Mouse (Mus musculus): Measurements from ENCODE around the gene Lce3f. TPM values are rescaled to one million over a fixed set of nuclear protein-coding genes. Genes with fewer than 3 reads are reported as not detected.

Gene Lce3f
- total RNA-seq (2021), result not detected

GRCm38 (mm10) chr3:92991926-92992325, at the start of gene Lce3f:
Gene Lce3f (plus strand): TSS chr3:92992226.
- DNase-seq (ENCODE audit: extremely low spot score in 1 of 2, low spot score in 1 of 2), result no peak

- DNase-seq (ENCODE audit: extremely low spot score in 1 of 2, low spot score in 1 of 2), result no peak
These were observed 47.8 kb upstream of the Lce3f start, which contains the start of gene Lce3c for GRCm38 (mm10) chr3:92944186-92944585. Gene Lce3c (plus strand): TSS chr3:92944486.

- DNase-seq (ENCODE audit: extremely low spot score in 1 of 2, low spot score in 1 of 2), result no peak
These were observed 34.9 kb upstream of the Lce3f start, which contains the start of gene Lce3d for GRCm38 (mm10) chr3:92957090-92957489. Gene Lce3d (plus strand): TSS chr3:92957390.

GRCm38 (mm10) chr3:92966761-92967160, 25.3 kb upstream of the Lce3f start, which contains the start of gene Lce3e:
Gene Lce3e (plus strand): TSS chr3:92967061.
- no peak for DNase-seq (ENCODE audit: extremely low spot score in 1 of 2, low spot score in 1 of 2)

- DNase-seq (ENCODE audit: extremely low spot score in 1 of 2, low spot score in 1 of 2), result no peak
These were observed 13.5 kb upstream of the Lce3f start for GRCm38 (mm10) chr3:92978484-92978883.

GRCm38 (mm10) chr3:92998691-92999090, 6.7 kb downstream of the Lce3f start:
- peak; percentile 56 to 74 for DNase-seq (ENCODE audit: extremely low spot score in 1 of 2, low spot score in 1 of 2)

GRCm38 (mm10) chr3:93000621-93001020, 8.6 kb downstream of the Lce3f start:
- no peak for DNase-seq (ENCODE audit: extremely low spot score in 1 of 2, low spot score in 1 of 2)

DNA sequence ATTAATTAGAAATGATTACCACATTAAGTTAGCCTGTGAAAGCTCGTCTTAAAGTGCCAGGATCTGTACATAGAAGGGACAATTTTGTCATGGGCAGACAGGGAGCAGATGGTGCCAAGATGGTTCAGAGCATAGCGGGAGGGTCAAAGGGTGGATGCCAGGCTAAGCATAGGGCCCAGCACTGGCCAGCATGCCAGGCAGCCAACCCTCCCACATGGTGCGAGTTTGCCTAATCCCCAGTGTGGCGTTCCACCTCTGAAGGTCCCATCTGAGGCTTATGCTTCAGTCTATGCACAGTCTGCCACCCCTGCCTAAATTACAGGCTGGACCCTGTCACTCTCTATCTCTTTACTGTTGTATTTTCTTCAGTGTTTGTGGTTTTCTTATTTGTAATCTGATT, 10.8 kb downstream of the Lce3f start:
- DNase-seq (ENCODE audit: extremely low spot score in 1 of 2, low spot score in 1 of 2), result no peak

- DNase-seq (ENCODE audit: extremely low spot score in 1 of 2, low spot score in 1 of 2), result peak; percentile 13 to 14
These were observed 22.4 kb downstream of the Lce3f start for GRCm38 (mm10) chr3:93014378-93014801.

- DNase-seq (ENCODE audit: extremely low spot score in 1 of 2, low spot score in 1 of 2), result no peak
These were observed 22.8 kb downstream of the Lce3f start for GRCm38 (mm10) chr3:93014871-93015270.

- no peak for DNase-seq (ENCODE audit: extremely low spot score in 1 of 2, low spot score in 1 of 2)
These were observed 23.6 kb downstream of the Lce3f start, which contains the start of gene Crct1 for GRCm38 (mm10) chr3:93015460-93016104. Gene Crct1 (minus strand): TSS chr3:93015687.

- DNase-seq (ENCODE audit: extremely low spot score in 1 of 2, low spot score in 1 of 2), result no peak
These were observed 26.9 kb downstream of the Lce3f start, which contains the start of gene Lce1m for GRCm38 (mm10) chr3:93018960-93019359. Gene Lce1m (minus strand): TSS chr3:93019060.

GRCm38 (mm10) chr3:93021171-93021570, 29.1 kb downstream of the Lce3f start:
- no peak for DNase-seq (ENCODE audit: extremely low spot score in 1 of 2, low spot score in 1 of 2)

DNA sequence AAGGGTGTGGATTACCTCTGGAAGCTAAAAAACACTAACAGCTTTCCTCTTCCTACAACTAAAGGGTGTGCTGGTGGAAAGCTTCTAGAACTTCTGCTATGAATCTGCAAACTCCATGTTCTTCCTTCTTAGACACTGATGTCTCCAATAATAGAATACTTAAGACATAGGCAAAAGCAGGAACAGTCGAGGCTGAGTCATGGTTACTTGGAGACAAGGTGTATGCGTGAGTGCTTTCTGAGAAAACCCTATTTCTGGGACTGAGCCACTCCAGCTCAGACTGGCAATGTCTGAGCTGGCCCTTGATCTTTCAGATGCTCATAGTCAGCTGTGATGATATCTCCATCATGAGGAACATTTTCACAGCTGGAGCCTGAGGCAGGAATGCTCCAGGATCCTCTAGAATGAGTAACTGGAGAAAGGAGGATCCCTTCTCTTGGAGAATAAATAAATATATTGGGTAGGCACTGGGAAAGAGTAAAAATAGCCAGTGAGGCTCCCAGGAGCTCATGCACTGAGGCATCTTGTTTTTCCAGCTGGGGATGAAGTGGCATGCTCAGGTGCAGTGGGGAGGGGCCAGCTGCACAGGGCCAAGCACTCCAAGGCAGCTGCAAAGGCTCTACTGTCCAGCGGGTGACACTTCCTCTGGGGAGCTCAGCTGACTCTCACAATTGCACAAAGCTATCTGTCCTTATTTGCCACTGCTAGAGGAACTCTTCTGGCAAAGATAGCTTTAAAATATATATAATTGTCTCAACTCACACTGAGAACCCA, 31.6 kb downstream of the Lce3f start:
- DNase-seq (ENCODE audit: extremely low spot score in 1 of 2, low spot score in 1 of 2), result no peak

- no peak for DNase-seq (ENCODE audit: extremely low spot score in 1 of 2, low spot score in 1 of 2)
These were observed 33.5 kb downstream of the Lce3f start for GRCm38 (mm10) chr3:93025486-93025885.

GRCm38 (mm10) chr3:93031450-93031849, 39.4 kb downstream of the Lce3f start:
- DNase-seq (ENCODE audit: extremely low spot score in 1 of 2, low spot score in 1 of 2), result peak in 1 of 2 experiments; percentile 14

Other genes with a start within 250 kb of the Lce3f start
- gene Lce1g, start 239.9 kb upstream of the Lce3f start, total RNA-seq (2021), result not detected
- not detected for gene Lce1h, start 227.2 kb upstream of the Lce3f start, total RNA-seq (2021)
- not detected for gene Lce1i, start 213.3 kb upstream of the Lce3f start, total RNA-seq (2021)
- gene Lce1j, start 201.7 kb upstream of the Lce3f start, total RNA-seq (2021), result not detected
- not detected for gene Lce1k, start 184.3 kb upstream of the Lce3f start, total RNA-seq (2021)
- gene Kprp, start 165.0 kb upstream of the Lce3f start, total RNA-seq (2021), result not detected
- not detected for gene Lce1l, start 140.9 kb upstream of the Lce3f start, total RNA-seq (2021)
- gene 2310050C09Rik, start 122.0 kb upstream of the Lce3f start, total RNA-seq (2021), result not detected
- gene Lce3a, start 66.0 kb upstream of the Lce3f start, total RNA-seq (2021), result not detected
- gene Lce3b, start 59.2 kb upstream of the Lce3f start, total RNA-seq (2021), result not detected
- gene Lce3c, start 47.7 kb upstream of the Lce3f start, total RNA-seq (2021), result not detected
- gene Lce3d, start 34.8 kb upstream of the Lce3f start, total RNA-seq (2021), result not detected
- gene Lce3e, start 25.2 kb upstream of the Lce3f start, total RNA-seq (2021), result not detected
- not detected for gene Crct1, start 23.5 kb downstream of the Lce3f start, total RNA-seq (2021)
- not detected for gene Lce1m, start 26.8 kb downstream of the Lce3f start, total RNA-seq (2021)
- gene Gm4858, start 76.6 kb downstream of the Lce3f start, total RNA-seq (2021), result not detected
- gene Crnn, start 152.6 kb downstream of the Lce3f start, total RNA-seq (2021), result not detected
- gene Flg2, start 205.1 kb downstream of the Lce3f start, total RNA-seq (2021), result not detected

Measured in layer of hippocampus, postnatal 25 days (tissue).